Mouse (Mus musculus): ENCODE measurements around the gene Dcaf11.

Gene Dcaf11

DNA sequence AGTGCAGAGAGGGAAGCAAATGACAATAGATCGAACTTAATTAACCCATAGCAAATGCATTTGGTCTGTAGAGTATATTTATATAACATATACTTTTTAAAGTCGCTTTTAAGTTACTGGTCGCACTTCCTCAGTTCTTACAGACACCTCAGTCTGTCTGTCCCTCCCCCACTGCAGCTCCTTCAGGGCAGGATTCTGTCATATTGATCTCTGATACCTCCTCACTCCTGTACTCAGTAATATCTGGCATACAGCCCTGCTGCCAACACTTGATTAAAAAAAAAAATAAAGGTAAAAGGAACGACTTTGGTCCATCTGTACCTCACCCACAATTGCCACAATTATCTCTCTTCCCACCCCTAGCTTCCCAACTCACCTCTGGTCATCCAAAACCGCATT, 24.5 kb downstream of the Dcaf11 start:
- DNase-seq (ENCODE audit: low spot score in 2 of 2), result no peak

DNA sequence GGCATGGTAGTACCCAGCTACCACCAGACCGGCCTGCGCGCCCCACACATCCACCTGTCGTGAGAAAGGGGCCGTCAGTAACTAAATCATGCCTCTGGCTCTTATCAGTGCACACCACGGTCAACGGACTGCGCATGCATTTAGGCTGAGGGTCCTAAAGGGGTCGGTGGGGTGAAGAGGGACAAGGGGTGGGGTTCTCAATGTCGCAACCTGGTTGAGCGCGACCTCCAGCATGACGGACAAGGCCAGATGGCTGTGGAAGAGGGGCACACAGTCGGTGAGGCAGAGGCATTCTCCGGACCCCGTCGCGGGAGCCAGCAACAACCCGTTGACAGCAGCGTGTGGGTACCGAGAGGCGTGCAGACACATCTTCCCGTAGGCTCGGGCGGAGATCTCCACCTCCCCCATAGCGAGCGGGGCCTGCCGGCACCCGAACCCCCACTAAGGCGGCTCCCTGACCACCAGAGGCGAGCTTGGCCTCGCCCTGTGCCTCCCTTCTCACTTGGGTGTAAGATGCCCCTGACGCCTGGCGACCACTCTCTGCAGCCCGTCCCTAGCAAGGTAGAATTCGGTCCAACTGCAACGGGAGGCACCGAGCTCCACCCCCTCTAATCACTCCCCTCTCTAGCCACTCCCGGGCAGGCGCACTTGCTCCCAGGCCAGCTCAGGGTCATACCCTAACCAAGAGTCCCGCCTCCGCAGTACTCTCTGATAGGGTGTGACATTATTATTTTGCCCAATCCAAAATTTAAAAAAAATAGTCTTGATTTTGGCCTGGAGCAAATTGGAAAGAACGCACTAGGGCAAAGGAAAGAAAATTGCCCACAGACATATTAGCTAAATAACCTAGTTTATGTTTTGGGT, 25.1 kb downstream of the Dcaf11 start, which contains the start of gene Emc9:
Gene Emc9 (minus strand): TSS at position 601 of the 864 bp plus-strand sequence.
- peak; percentile 69 to 71 for DNase-seq (ENCODE audit: low spot score in 2 of 2)

DNA sequence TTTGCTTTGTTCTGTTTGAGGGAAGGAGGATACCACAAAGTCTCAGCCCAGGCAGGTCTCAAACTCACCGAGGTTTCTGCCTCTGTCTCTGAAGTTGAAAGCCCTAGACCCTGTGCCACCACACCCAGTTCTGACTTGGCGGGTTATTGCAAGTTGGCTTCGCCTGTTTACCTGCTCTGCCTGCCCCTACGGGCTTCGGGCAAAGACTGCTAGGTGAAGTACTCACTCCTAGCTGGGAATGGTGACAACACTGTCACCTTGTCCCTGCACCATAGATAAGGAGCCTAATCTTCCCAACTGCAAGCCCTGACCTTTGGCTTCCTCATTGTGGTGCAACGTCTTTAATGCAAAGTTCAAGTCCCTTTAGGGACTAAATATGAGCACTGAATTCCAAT, 25.8 kb downstream of the Dcaf11 start:
- no peak for DNase-seq (ENCODE audit: low spot score in 2 of 2)

DNA sequence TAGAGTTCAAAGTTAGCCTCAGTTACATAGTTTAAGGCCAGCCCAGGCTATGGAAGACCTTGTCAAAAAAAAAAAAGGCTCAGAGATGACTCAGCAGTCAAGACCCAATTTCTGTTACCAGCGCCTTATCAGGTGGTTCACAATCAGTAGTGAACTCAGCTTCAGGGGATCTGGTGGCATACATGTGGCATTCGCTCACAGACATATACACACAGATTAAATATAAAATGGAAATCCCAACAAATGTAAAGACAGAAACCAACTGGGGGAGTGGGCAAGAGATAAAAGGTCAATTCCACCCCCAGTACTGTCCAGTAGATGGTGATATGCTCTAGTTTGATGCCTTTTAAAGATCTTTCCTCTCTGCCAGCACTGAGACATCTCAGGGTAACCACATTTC, 26.3 kb downstream of the Dcaf11 start:
- no peak for DNase-seq (ENCODE audit: low spot score in 2 of 2)

DNA sequence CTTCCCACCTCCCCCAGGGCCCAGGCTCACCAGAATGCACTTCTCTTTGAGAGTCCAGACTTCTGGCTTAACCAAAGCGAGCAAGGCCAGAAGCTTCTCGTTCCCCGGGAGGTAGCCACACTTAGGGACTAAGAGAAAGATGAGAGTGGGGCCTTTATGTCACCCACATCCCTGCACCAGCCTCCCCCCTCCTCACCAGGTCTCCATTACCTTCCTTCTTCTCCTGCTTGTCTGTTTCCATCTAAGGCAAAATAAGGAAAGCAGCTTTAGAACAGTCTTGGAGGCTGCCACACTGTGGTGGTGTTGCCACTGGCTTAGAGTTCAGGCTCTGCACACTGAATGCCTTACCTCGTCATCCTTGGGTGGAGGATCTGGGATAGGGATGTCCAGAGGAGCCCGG, 29.5 kb downstream of the Dcaf11 start:
- no peak for DNase-seq (ENCODE audit: low spot score in 2 of 2)

DNA sequence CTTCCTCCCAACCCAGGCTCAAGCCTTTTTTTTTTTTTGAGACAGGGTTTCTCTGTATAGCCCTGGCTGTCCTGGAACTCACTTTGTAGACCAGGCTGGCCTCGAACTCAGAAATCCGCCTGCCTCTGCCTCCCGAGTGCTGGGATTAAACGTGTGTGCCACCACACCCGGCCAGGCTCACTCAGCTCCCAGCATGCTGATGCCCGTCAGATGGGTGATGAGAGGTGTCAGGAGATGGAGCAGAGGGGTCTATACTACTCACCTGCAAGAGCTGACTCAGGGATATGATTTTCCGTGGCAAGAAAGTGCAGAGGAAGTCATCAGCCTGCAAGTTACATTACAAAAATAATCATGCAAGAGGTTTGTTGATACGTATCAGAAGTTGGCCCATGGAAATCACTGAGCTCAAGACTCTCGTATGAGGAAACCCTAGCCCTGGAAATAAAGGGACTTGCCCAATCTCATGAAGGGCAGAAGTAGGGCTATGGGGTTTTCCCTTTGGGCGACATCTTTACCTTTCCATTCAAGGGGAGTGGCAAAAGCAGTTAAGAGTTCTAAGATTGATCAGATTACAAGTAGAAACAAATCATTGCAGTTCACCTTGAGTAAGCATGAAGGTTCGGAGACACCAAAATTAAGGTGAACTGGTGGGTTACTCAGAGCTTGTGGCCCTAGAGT, 30.1 kb downstream of the Dcaf11 start:
- no peak for DNase-seq (ENCODE audit: low spot score in 2 of 2)

DNA sequence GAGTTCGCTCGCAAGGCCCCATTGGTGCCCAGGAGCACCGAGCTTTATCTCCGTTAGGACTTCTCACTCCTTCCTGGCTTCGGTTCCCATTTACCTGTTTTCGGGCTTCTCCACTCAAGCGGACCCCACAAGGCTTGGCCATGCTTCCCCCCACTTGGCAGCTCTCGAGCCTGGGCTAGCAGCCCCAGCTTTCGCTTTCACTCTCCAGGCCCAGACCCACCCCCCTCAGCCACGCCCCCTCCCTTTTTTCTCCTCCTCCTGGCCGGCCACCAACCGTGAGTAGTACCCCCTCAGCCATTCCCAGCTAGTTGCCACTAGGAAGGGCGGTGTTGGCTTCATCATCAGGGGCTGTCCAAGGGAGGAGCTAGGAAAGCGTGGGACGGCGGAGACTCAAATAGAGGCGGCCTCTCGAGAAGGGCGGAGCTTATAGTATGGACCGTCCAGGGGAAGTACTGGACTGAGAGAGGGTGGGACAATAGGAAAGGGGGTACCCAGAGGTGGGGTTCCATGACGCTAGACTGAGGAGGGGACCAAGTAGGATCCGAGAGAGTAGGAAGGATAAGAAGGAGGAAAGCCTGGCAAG, 31.0 kb downstream of the Dcaf11 start, which contains the start of gene Psme2:
Gene Psme2 (minus strand): TSS at position 366 of the 583 bp plus-strand sequence.
- DNase-seq (ENCODE audit: low spot score in 2 of 2), result peak; percentile 66 to 68

DNA sequence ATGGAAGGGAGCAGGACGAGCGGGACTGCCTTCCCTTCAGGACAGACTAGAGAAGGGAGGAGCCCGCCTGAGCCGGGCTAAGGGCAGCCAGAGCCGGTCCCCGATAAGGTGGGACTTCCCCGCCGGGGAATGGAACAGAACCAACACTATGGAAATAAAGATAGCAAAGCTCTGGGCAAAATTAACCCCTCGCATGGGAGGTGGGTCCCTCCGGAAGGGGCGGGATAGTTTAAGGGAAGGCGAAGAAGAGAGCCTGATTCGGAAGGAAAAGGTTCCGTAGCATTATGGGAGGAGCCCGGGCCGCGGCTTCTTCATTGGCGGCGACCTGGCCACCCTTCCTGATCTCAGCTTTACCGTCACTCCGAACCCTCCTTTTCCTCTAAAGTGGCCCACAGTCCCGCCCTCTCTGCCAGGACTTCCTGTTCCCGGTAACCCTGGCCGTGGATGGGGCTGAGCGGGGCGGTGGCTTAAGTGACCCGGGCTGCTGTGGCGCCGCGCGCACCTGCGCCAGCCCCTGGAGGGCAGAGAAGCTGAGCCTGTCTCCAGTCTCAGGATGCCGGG, 31.6 kb downstream of the Dcaf11 start, which contains the start of gene Rnf31:
Gene Rnf31 (plus strand): TSS at position 378 of the 561 bp plus-strand sequence.
- peak; percentile 82 for DNase-seq (ENCODE audit: low spot score in 2 of 2)

DNA sequence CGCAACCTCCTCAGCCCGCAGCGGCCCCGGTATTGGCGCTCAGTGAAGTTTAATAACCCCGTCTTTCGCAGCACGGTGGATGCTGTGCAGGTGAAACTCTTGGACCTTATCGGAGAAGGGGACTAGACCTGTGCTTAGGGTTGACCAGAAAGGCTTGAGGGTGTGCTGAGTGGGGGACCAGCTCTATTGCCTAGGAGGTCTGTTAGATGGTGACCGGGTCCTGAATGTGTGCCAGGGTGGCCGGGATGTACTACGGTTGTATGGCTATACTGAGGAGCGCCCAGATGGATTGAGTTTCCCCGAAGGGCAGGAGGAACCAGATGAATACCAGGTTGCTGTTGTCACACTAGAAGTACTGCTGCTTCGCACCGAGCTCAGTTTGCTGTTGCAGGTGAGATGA, 32.4 kb downstream of the Dcaf11 start:
- no peak for DNase-seq (ENCODE audit: low spot score in 2 of 2)

DNA sequence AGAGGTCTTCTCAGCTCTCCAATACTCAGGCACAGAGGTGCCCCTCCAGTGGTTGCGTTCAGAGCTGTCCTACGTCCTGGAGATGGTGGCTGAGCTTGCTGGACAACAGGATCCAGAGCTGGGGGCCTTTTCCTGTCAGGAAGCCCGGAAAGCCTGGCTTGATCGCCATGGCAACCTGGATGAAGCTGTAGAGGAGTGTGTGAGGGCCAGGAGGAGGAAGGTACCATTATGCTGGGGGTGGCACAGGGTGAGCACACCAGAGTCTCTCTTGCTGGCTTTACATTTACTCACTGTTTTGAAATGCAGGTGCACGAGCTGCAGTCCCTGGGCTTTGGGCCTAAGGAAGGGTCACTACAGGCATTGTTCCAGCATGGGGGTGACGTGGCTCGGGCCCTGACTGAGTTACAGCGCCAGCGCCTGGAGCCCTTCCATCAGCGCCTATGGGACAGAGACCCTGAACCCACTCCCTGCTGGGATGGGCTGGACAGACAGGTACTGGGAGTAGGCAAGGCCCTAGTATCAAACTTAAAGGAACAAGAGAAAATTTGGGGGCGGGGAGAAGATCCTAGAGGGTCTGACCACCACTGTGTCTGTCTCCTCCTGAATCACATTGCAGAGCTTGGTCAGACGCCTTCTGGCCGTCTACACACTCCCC, 36.4 kb downstream of the Dcaf11 start:
- DNase-seq (ENCODE audit: low spot score in 2 of 2), result no peak

DNA sequence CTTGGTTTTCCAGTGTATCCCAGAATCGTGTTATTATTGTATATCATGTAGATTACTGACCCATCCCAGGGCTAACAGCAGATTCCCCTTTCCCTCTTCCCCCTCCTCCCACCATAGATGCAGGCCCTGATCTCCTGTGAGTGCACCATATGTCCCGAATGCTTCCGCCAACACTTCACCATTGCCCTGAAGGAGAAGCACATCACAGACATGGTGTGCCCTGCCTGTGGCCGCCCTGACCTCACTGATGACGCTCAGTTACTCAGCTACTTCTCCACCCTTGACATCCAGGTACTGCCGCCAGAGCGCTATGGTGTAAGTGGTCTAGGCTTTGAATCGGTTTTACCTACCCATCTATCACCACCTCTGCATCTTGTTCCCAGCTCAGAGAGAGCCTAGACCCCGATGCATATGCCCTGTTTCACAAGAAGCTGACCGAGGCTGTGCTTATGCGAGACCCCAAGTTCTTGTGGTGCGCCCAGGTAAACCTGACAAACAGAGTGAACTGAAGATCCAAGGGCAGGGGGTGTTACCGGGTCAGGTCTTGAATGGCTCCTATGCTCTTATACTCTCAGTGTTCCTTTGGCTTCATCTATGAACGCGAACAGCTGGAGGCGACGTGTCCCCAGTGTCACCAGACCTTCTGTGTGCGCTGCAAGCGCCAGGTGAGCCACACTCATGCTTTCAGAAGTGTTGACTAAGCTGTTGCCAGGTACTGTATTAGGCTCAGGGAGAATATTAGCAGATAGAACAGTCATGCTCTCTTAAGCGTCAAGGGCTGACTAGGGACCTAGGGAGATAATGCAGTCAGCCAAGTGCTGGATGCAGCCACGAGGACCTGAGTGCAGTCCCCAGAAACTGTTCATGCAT, 39.0 kb downstream of the Dcaf11 start:
- no peak for DNase-seq (ENCODE audit: low spot score in 2 of 2)

DNA sequence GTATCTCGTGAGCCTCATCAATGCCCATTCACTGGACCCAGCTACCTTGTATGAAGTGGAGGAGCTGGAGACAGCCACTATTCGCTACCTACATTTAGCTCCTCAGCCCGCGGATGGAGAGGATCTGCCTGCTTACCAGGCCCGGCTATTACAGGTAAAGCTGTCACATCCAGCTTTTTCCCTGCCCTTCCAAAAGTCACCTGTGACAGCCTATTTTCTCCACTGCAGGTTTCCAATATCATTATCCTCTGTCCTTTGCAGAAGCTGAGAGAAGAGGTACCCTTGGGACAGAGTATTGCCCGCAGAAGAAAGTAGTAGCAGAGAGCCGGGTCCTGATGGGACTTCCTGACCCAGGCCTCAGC, 43.4 kb downstream of the Dcaf11 start, which contains the start of gene Irf9:
Gene Irf9 (plus strand): TSS at position 301 of the 362 bp plus-strand sequence.
- no peak for DNase-seq (ENCODE audit: low spot score in 2 of 2)

DNA sequence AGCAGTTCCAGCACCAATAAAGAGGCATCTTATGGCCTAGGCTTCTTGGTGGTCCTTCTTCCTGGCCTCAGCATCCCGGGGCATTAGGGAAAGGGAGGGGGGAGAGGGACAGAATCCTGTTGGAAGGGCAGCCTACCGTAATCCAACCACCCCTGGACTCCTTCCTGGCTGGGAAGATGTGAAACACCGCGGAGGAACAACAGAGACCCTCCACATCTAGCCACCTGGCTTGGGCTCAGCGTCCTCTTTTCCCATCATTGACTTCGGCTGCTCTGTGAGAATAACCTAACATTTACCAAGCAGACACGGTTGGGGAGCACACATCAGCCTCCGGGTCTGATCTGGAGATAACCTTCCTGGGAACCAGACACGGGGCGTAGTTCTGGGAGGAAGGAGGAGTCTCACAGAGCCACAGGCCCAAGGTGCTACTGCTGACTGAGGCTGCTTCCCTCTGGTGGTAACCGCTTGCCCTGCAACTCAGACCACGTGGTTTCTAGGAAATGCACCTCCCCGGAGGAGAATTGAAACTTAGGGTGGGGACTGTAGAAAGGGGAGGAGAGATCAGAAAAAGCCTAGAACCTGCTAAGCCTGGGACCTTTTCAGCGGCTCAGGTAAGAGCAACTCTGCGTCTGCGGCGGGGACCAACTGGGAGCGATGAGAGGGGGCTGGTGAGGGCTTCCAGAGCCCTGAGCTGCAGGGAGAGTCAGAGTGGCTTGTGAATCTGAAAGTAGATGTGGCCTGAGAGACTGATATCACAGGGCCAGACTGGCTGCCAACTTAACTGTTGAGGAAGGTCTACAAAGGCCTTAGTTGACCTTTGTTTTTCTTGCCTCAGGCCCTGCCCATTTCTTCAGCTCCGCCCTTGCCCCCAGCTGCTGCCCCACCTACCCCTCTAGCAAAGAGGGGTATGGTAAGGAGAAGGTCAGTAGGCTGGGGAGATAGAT, 44.1 kb downstream of the Dcaf11 start:
- DNase-seq (ENCODE audit: low spot score in 2 of 2), result peak; percentile 91 to 92

DNA sequence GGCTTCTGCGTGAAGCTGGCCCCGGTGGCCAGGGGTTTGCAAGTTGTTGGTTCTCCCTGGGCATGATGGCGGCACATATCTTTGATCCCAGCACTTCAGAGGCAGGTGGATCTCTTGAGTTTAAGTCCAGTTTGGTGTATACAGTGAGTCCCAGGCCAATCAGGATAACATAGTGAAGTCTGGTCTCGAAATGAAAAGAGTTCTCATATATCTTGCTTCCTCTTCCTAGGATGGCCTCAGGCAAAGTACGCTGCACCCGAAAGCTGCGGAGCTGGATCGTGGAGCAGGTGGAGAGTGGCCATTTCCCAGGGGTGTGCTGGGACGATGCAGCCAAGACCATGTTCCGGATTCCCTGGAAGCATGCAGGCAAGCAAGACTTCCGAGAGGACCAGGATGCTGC, 45.0 kb downstream of the Dcaf11 start:
- no peak for DNase-seq (ENCODE audit: low spot score in 2 of 2)

DNA sequence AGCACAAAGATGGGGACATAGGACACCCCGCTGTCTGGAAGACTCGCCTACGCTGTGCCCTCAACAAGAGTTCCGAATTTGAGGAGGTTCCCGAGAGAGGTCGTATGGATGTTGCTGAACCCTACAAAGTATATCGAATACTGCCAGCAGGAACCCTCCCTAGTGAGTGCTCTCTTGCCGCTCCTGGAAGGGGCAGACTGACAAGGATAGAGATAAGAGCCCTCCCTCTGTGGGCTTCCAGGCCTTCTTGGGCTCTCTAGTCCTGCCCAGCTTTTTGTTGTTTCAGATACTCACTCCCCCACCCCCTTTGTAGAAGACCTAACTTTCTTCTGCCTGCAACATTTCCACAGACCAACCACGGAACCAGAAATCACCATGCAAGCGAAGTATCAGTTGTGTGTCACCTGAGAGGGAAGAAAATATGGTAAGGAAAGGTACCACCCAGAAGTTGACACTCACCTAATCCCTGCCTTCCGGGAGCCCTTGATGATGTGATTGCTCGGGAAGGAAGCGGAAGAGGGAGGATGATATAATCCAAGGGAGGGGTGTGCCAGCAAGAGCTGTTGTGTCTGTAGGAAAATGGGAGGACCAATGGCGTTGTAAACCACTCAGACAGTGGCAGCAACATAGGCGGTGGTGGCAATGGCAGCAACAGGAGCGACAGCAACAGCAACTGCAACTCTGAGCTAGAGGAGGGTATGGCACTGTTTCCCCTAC, 46.1 kb downstream of the Dcaf11 start:
- no peak for DNase-seq (ENCODE audit: low spot score in 2 of 2)

DNA sequence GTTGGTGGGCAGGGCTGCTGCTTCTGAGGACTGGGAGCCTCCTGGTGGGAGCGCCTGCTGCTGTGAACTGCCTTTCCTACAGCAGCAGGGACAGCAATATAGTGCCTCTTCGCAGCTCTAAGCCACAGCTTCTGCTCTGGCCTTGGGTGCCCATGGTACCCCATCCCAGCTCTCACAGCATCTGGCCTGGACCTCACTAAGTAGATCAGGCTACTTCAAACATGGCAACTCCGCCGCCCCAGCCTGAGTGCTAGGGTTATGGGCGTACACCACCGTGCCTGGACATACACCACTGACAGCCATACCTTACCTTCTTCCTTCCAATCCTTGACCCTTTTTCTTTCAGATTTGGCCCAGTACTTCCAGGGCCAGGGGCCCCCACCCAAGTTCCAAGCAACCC, 48.5 kb downstream of the Dcaf11 start:
- DNase-seq (ENCODE audit: low spot score in 2 of 2), result no peak

DNA sequence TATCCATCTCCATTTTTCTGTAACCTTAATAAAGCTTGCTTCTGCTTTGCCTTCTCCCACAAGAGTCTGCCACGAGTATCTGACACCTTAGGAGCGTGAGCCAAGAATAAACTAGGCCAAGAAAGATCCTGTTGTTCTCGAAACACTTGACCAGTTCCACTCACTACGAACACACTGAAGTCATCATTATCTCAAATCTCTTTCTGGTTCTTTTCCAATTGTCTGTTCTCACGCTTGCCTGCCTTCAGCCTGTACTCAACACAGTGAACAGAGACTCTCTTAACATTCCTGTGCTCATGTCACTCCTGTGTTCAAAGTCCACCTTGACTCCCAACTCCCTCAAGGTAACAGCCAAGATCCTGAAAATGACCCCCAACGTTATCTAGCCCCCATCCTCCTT, 53.5 kb downstream of the Dcaf11 start:
- DNase-seq (ENCODE audit: low spot score in 2 of 2), result no peak

DNA sequence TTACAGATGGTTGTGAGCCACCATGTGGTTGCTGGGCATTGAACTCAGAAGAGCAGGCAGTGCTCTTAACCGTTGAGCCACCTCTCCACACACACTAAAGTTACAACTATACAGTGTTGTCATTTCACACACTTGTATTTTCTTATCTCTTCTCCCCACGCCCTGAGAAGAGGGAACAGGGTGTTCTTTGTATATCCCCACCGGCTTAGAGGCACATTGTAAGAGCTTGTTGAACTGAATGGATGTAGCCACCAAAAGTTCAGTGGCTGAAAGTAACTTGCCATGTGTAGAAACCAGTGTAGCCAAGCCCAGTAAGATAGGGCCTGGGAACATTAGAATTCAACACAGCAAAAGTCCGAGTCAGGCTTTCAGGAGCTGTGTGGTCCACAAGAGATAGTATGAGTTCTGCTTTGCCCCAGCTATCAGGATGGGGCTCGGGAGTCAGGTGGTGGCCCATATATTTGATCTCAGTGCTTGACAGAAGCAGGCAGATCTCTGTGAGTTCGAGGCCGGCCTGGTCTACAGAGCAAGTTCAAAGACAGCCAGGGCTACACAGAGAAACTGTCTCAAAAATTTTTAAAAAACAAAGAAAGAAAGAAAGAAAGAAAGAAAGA, 54.9 kb downstream of the Dcaf11 start:
- DNase-seq (ENCODE audit: low spot score in 2 of 2), result no peak
